Mouse (Mus musculus) CH12.LX (cell line): Measurements from ENCODE around the gene Tk1. TPM values are rescaled to one million over a fixed set of nuclear protein-coding genes. Genes with fewer than 3 reads are reported as not detected.

Experiments used
- DNase-seq: peaks from one replicate; pipeline ENCODE4 v3.0.0-alpha.2; 2013; ENCODE audit errors: extremely low read depth
- H3K27ac ChIP-seq: 2 replicates; pipeline ENCODE4 v1.5.1; 2012; ENCODE audit warnings: low read depth, mild to moderate bottlenecking, control low read depth, moderate library complexity; ENCODE audit not compliant: insufficient read depth
- H3K27me3 ChIP-seq: replicated peaks from 2 replicates; pipeline ENCODE3; 2012; ENCODE audit warnings: inconsistent platforms
- H3K36me3 ChIP-seq, 2 experiments: replicated peaks in 1 of 2; 2 replicates each; pipeline versions ENCODE3 to v1.6.1; 2012; ENCODE audit warnings: inconsistent platforms in 1 of 2, low read length in 1 of 2, mild to moderate bottlenecking in 1 of 2, mixed read lengths in 1 of 2, moderate library complexity in 1 of 2; ENCODE audit not compliant: control insufficient read depth in 1 of 2, insufficient read depth in 1 of 2
- H3K4me1 ChIP-seq, 2 experiments: 2 replicates each; pipeline ENCODE4 v1.6.1; 2012; ENCODE audit warnings: inconsistent platforms in 1 of 2, moderate library complexity in 1 of 2; ENCODE audit not compliant: insufficient read depth in 2 of 2, control insufficient read depth in 1 of 2
- H3K4me2 ChIP-seq: 2 replicates; pipeline ENCODE4 v1.6.1; 2012; ENCODE audit warnings: low read depth, mild to moderate bottlenecking, control low read depth; ENCODE audit not compliant: poor library complexity, insufficient read depth, severe bottlenecking
- H3K4me3 ChIP-seq, 3 experiments: fragments of 150-350 bp in 1 of 3; sonication (generic) in 1 of 3; replicated peaks in 1 of 3; 2 replicates each; pipeline versions ENCODE3 to v1.5.1; 2011 to 2012; ENCODE audit warnings: low read depth in 2 of 3, low read length in 2 of 3, mild to moderate bottlenecking in 2 of 3, moderate library complexity in 2 of 3, control low read depth in 1 of 3, improper control_type of control experiment in 1 of 3, inconsistent platforms in 1 of 3, mixed read lengths in 1 of 3; ENCODE audit not compliant: poor library complexity in 1 of 3
- H3K79me2 ChIP-seq: replicated peaks from 2 replicates; pipeline ENCODE4 v1.6.1; 2012; ENCODE audit warnings: mild to moderate bottlenecking, moderate library complexity; ENCODE audit not compliant: control insufficient read depth, poor library complexity, insufficient read depth, severe bottlenecking; ENCODE audit errors: extremely low read depth
- H3K9ac ChIP-seq: 2 replicates; pipeline ENCODE4 v1.6.1; 2012; ENCODE audit warnings: low read depth, mild to moderate bottlenecking, control low read depth, moderate library complexity; ENCODE audit not compliant: insufficient read depth
- H3K9me3 ChIP-seq: replicated peaks from 2 replicates; pipeline ENCODE3; 2012; ENCODE audit warnings: low read length, inconsistent platforms, mixed read lengths
- BHLHE40 ChIP-seq: IDR thresholded peaks from 2 replicates; pipeline ENCODE4 v1.6.1; 2011; ENCODE audit warnings: mild to moderate bottlenecking, low read depth, low read length, improper control_type of control experiment
- CHD2 ChIP-seq: IDR thresholded peaks from 2 replicates; pipeline ENCODE4 v1.6.1; 2011; ENCODE audit warnings: low read length, improper control_type of control experiment
- CTCF ChIP-seq, 2 experiments: IDR thresholded peaks in 1 of 2; conservative IDR thresholded peaks in 1 of 2; 2 replicates each; pipeline ENCODE4 v1.5.1; 2011 to 2012; ENCODE audit warnings: low read depth in 2 of 2, low read length in 2 of 2, improper control_type of control experiment in 1 of 2, inconsistent platforms in 1 of 2, mild to moderate bottlenecking in 1 of 2, moderate library complexity in 1 of 2
- E2F4 ChIP-seq: IDR thresholded peaks from 2 replicates; pipeline ENCODE4 v1.6.1; 2011; ENCODE audit warnings: low read depth, low read length, improper control_type of control experiment; ENCODE audit not compliant: insufficient replicate concordance
- ELF1 ChIP-seq: IDR thresholded peaks from 2 replicates; pipeline ENCODE4 v1.6.1; 2014; ENCODE audit warnings: low read depth, mild to moderate bottlenecking, inconsistent platforms, low read length, improper control_type of control experiment
- EP300 ChIP-seq: IDR thresholded peaks from 2 replicates; pipeline ENCODE4 v1.6.1; 2011; ENCODE audit warnings: low read length, improper control_type of control experiment
- ETS1 ChIP-seq: conservative IDR thresholded peaks from 2 replicates; pipeline ENCODE4 v1.6.1; 2012; ENCODE audit warnings: low read depth, mild to moderate bottlenecking, inconsistent platforms, low read length, improper control_type of control experiment, moderate library complexity
- HCFC1 ChIP-seq: IDR thresholded peaks from 2 replicates; pipeline ENCODE4 v1.6.1; 2012; ENCODE audit warnings: low read depth, mild to moderate bottlenecking, inconsistent platforms, low read length, improper control_type of control experiment
- JUN ChIP-seq: IDR thresholded peaks from 2 replicates; pipeline ENCODE4 v1.6.1; 2011; ENCODE audit warnings: low read depth, mild to moderate bottlenecking, low read length, improper control_type of control experiment, moderate library complexity; ENCODE audit not compliant: insufficient read depth
- JUND ChIP-seq: conservative IDR thresholded peaks from 2 replicates; pipeline ENCODE4 v1.6.1; 2011; ENCODE audit warnings: low read depth, low read length, improper control_type of control experiment
- MAFK ChIP-seq: IDR thresholded peaks from 2 replicates; pipeline ENCODE4 v1.6.1; 2011; ENCODE audit warnings: low read length, improper control_type of control experiment; ENCODE audit not compliant: insufficient replicate concordance
- MAX ChIP-seq: IDR thresholded peaks from 2 replicates; pipeline ENCODE4 v1.6.1; 2011; ENCODE audit warnings: low read length, improper control_type of control experiment
- MEF2A ChIP-seq: IDR thresholded peaks from 2 replicates; pipeline ENCODE4 v1.6.1; 2014; ENCODE audit warnings: low read depth, mild to moderate bottlenecking, inconsistent platforms, low read length, improper control_type of control experiment, borderline replicate concordance
- MXI1 ChIP-seq: IDR thresholded peaks from 2 replicates; pipeline ENCODE4 v1.6.1; 2011; ENCODE audit warnings: mild to moderate bottlenecking, low read depth, low read length, improper control_type of control experiment
- MYC ChIP-seq: IDR thresholded peaks from 2 replicates; pipeline ENCODE4 v1.6.1; 2011; ENCODE audit warnings: low read depth, mild to moderate bottlenecking, improper control_type of control experiment, low read length
- NRF1 ChIP-seq: IDR thresholded peaks from 2 replicates; pipeline ENCODE4 v1.6.1; 2014; ENCODE audit warnings: low read depth, mild to moderate bottlenecking, inconsistent platforms, low read length, improper control_type of control experiment, moderate library complexity
- PAX5 ChIP-seq: IDR thresholded peaks from 2 replicates; pipeline ENCODE4 v1.6.1; 2012; ENCODE audit warnings: low read length, inconsistent platforms, mixed read lengths
- POLR2A ChIP-seq: IDR thresholded peaks from 2 replicates; pipeline ENCODE4 v1.6.1; 2011; ENCODE audit warnings: low read depth, mild to moderate bottlenecking, improper control_type of control experiment, low read length
- POLR2AphosphoS2 ChIP-seq: IDR thresholded peaks from 2 replicates; pipeline ENCODE4 v1.6.1; 2011; ENCODE audit warnings: low read depth, low read length, improper control_type of control experiment
- RAD21 ChIP-seq: IDR thresholded peaks from 2 replicates; pipeline ENCODE4 v1.6.1; 2011; ENCODE audit warnings: low read depth, mild to moderate bottlenecking, low read length, improper control_type of control experiment, moderate library complexity
- SIN3A ChIP-seq: IDR thresholded peaks from 2 replicates; pipeline ENCODE4 v1.6.1; 2012; ENCODE audit warnings: low read length, improper control_type of control experiment, inconsistent platforms
- TCF12 ChIP-seq: IDR thresholded peaks from 2 replicates; pipeline ENCODE4 v1.6.1; 2014; ENCODE audit warnings: low read depth, mild to moderate bottlenecking, inconsistent platforms, low read length, improper control_type of control experiment
- UBTF ChIP-seq: IDR thresholded peaks from 2 replicates; pipeline ENCODE4 v1.6.1; 2012; ENCODE audit warnings: low read depth, mild to moderate bottlenecking, inconsistent platforms, low read length, improper control_type of control experiment, moderate library complexity
- USF1 ChIP-seq: IDR thresholded peaks from 2 replicates; pipeline ENCODE4 v1.6.1; 2014; ENCODE audit warnings: low read depth, mild to moderate bottlenecking, inconsistent platforms, low read length, improper control_type of control experiment
- USF2 ChIP-seq: conservative IDR thresholded peaks from 2 replicates; pipeline ENCODE4 v1.6.1; 2011; ENCODE audit warnings: low read depth, low read length, improper control_type of control experiment
- ZKSCAN1 ChIP-seq: IDR thresholded peaks from 2 replicates; pipeline ENCODE4 v1.6.1; 2012; ENCODE audit warnings: low read depth, inconsistent platforms, low read length, improper control_type of control experiment, borderline replicate concordance
- ZMIZ1 ChIP-seq: IDR thresholded peaks from 2 replicates; pipeline ENCODE4 v1.6.1; 2012; ENCODE audit warnings: low read depth, mild to moderate bottlenecking, inconsistent platforms, low read length, improper control_type of control experiment
- dilution Hi-C: fragments of 300-500 bp; cut with MboI; formaldehyde crosslinking; loops from 2 replicates; pipeline ENCODE4 v1.14.3; 2020; ENCODE audit warnings: low sequenced_read_pairs; ENCODE audit not compliant: extremely low pct_unique_long_range_greater_than_20kb, extremely low pct_ligation_motif_present
- in situ Hi-C: fragments of 300-500 bp; cut with MboI; formaldehyde crosslinking; loops from 3 replicates; pipeline ENCODE4 v1.14.3; 2019; ENCODE audit warnings: low sequenced_read_pairs, low pct_ligation_motif_present, low pct_unique_long_range_greater_than_20kb, mixed read lengths
- polyA plus RNA-seq: library from polyadenylated mRNA; unstranded; fragments of >175 nt; gene quantifications from 2 replicates; pipeline ENCODE4 v1.2.1, GENCODE M21; 2012; ENCODE audit warnings: low read depth; ENCODE audit not compliant: insufficient read length
- total RNA-seq, 2 experiments: library from RNA; depleted of rRNA; stranded (reverse); fragments of 300-350 nt in 1 of 2; fragments of >200 nt in 1 of 2; gene quantifications; 2 replicates each; pipeline ENCODE4 v1.2.3; 2012 to 2014

The Tk1 gene
- total and polyA plus RNA-seq, 3 experiments = 146 to 235 (median 179) TPM

GRCm38 (mm10) chr11:117792281-117792888 lies 33.5 kb downstream of the Tk1 start (continued):
- TF ChIP-seq MAX (peak; percentile 75; the same call in 1 of the 2 replicates), UBTF (peak; percentile 98), POLR2A (peak; percentile 71), JUN (no peak), JUND (no peak), BHLHE40 (no peak), NRF1 (0 out of 2 replicates have a peak, but pooled peaks have one; percentile 27), EP300 (peak; percentile 68), MXI1 (peak; percentile 70), HCFC1 (no peak), CHD2 (no peak), POLR2AphosphoS2 (0 out of 2 replicates have a peak, but pooled peaks have one; percentile 43), PAX5 (no peak), MYC (0 out of 2 replicates have a peak, but pooled peaks have one; percentile 55)

GRCm38 (mm10) chr11:117791441-117791761 lies 34.5 kb downstream of the Tk1 start:
- no peaks in the 10 kb centered on the region for H3K79me2 ChIP-seq
- H3K27ac ChIP-seq = peak overlapping the region; percentile 61
- H3K4me3 ChIP-seq = peak overlapping the region in 1 of 3 experiments; percentile 45
- no peak overlapping the region; the same call in 1 of the 2 replicates for H3K9ac ChIP-seq
- TF ChIP-seq ELF1 (no peak), UBTF (0 out of 2 replicates have a peak, but pooled peaks have one; percentile 10)
- TF ChIP-seq, all 38 proteins: peak for 1
- Histone ChIP-seq H3K27me3 (no peaks in the 10 kb centered on the region), H3K36me3 (peaks cover 0 to 18% of the 10 kb centered on the region in 2 experiments), H3K9me3 (no peaks in the 10 kb centered on the region), H3K4me2 (peak overlapping the region; percentile 84; the same call in 1 of the 2 replicates), H3K4me1 (peaks cover 26 to 68% of the 10 kb centered on the region in 2 experiments)
- dilution Hi-C loops = no loop called here
- no peak for DNase-seq
- in situ Hi-C loops = loop anchor here (5.0 kb wide), 1 partner anchor 36 kb away; the partner anchor contains the start of genes Afmid and Tk1

- DNase-seq = peak; percentile 75
- in situ Hi-C loops (loop anchor here (5.0 kb wide), 1 partner anchor 36 kb away; the partner anchor contains the start of genes Afmid and Tk1), dilution Hi-C loops (no loop called here)
- Histone ChIP-seq H3K4me3 (peak overlapping the region; percentile 22 to 45 (median 27)), H3K9me3 (no peaks in the 10 kb centered on the region), H3K79me2 (no peaks in the 10 kb centered on the region), H3K4me2 (peak overlapping the region; percentile 84), H3K27ac (peak overlapping the region; percentile 61), H3K27me3 (no peaks in the 10 kb centered on the region), H3K9ac (peak overlapping the region; percentile 39), H3K36me3 (peaks cover 0 to 21% of the 10 kb centered on the region in 2 experiments), H3K4me1 (peaks cover 21 to 66% of the 10 kb centered on the region in 2 experiments)
- TF ChIP-seq SIN3A (no peak; the same call in 1 of the 2 replicates), USF1 (no peak), MAFK (no peak), CTCF (conservative IDR thresholded peaks at IDR 0.05 in 1 of 2, IDR thresholded peaks at IDR 0.05 in 1 of 2; ENCODE audit: low read depth in 2 of 2, low read length in 2 of 2) (peak; percentile 49 to 79; a peak in 3 of 4 replicates), ZKSCAN1 (no peak), MEF2A (0 out of 2 replicates have a peak, but pooled peaks have one; percentile 25), ETS1 (peak; percentile 31; the same call in 1 of the 2 replicates), HCFC1 (peak; percentile 39; the same call in 1 of the 2 replicates), BHLHE40 (no peak; the same call in 1 of the 2 replicates), ZMIZ1 (no peak; the same call in 1 of the 2 replicates), E2F4 (no peak), USF2 (no peak), UBTF (peak; percentile 45; the same call in 1 of the 2 replicates), TCF12 (peak; percentile 61), NRF1 (0 out of 2 replicates have a peak, but pooled peaks have one; percentile 22), RAD21 (peak; percentile 40), EP300 (0 out of 2 replicates have a peak, but pooled peaks have one; percentile 43), CHD2 (peak; percentile 67)
Observed at GRCm38 (mm10) chr11:117790703-117791440, 35.0 kb downstream of the Tk1 start.
